Mouse (Mus musculus) erythroblast, embryonic 14.5 days (primary cell): Measurements from ENCODE around the gene Fam107b. TPM values are rescaled to one million over a fixed set of nuclear protein-coding genes. Genes with fewer than 3 reads are reported as not detected.

Experiments
- H3K27me3 ChIP-seq: 2 replicates; pipeline ENCODE4 v1.6.1; 2012; ENCODE audit warnings: inconsistent platforms; ENCODE audit not compliant: control insufficient read depth
- H3K36me3 ChIP-seq: 2 replicates; pipeline ENCODE4 v1.6.1; 2012; ENCODE audit warnings: mild to moderate bottlenecking, inconsistent platforms; ENCODE audit not compliant: control insufficient read depth
- H3K4me1 ChIP-seq: 2 replicates; pipeline ENCODE4 v1.6.1; 2012; ENCODE audit warnings: inconsistent platforms; ENCODE audit not compliant: control insufficient read depth
- H3K4me3 ChIP-seq: replicated peaks from 2 replicates; pipeline ENCODE3; 2012; ENCODE audit warnings: moderate library complexity, mild to moderate bottlenecking, inconsistent platforms
- H3K9me3 ChIP-seq: 2 replicates; pipeline ENCODE4 v1.6.1; 2012; ENCODE audit warnings: low read length, inconsistent platforms, mixed read lengths; ENCODE audit not compliant: control insufficient read depth
- GATA1 ChIP-seq: IDR thresholded peaks from 2 replicates; pipeline ENCODE4 v1.6.1; 2012; ENCODE audit warnings: low read length, inconsistent platforms, mixed read lengths
- TAL1 ChIP-seq: IDR thresholded peaks from 3 replicates; pipeline ENCODE4 v1.6.1; 2012; ENCODE audit warnings: low read length, inconsistent platforms, mixed read lengths
- polyA plus RNA-seq: library from polyadenylated mRNA; stranded (reverse); fragments of >175 nt; gene quantifications from 2 replicates; pipeline ENCODE4 v1.2.3, GENCODE M21; 2012

The Fam107b gene
- polyA plus RNA-seq: 0.39 and 0.90 TPM in 2 replicates

DNA sequence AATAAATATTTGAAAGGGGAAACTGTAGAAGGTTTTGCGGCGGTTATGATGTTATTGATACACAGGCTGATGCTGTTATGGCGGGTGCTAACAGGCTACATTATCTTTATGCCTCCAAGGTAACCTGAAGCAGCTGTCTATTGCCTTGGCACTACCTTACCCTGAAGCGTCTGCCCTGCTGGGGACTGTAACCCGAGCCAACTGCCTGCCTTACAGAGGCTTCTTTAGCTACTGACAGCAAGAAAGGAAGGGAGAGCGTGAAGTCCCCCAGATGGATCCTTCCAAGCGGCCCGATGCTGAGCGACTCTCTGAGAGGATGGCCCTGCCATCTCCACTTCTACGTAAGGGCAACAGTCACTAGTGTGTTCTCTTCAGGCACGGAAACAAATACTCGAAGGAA lies at the start of gene Fam107b:
Gene Fam107b, plus strand, starts transcription at position 303 of the 400 bp plus-strand sequence.
- no peak for TF ChIP-seq GATA1
- no peak for TF ChIP-seq TAL1
- Histone ChIP-seq H3K36me3 (no peaks in the 10 kb centered on the region), H3K4me1 (no peaks in the 10 kb centered on the region), H3K27me3 (no peaks in the 10 kb centered on the region), H3K9me3 (no peaks in the 10 kb centered on the region), H3K4me3 (no peak within 1 kb of the TSS)

DNA sequence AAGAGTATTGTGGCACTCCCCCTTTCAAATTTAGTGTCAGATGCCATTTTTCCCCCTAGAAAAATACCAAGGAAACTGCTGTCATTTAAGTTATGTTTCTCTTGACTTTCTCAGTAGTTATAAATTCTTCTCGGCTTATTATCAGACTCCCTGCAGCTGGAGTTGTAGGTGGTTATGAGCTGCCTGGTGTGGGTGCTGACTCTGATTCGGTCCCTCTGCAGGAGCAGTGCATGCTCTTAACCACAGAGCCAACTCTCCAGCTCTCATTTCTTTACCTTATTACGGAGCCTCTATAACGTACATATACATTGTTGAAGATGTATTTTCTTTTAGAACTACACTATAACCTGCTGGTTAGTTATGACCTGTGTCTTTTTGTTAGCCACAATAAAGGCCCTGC lies 47.7 kb upstream of the Fam107b start:
- H3K4me1 ChIP-seq: no peaks in the 10 kb centered on the region
- no peaks in the 10 kb centered on the region for H3K9me3 ChIP-seq
- no peaks in the 10 kb centered on the region for H3K27me3 ChIP-seq
- no peak overlapping the region for H3K4me3 ChIP-seq
- TF ChIP-seq GATA1 (no peak), TAL1 (no peak)
- no peaks in the 10 kb centered on the region for H3K36me3 ChIP-seq

DNA sequence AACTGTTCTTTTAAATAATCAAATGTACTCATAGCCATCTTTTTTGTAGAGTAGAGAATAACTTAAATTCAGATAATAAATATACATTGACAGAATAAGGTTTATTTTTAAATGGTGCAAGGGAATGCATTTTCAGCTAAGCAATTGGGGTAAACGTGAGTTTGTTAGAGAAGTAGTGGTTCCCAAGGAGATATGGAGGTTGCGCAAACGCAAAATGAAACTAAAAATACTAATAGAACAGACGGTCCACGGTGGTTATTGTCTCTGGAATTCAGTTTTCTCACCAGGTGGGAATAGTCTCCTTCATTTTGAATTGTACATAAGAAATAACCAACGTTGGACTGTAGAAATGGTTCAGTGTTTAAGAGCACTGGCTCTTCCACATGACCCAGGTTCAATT lies 44.0 kb upstream of the Fam107b start:
- TF ChIP-seq TAL1 (no peak), GATA1 (no peak)
- Histone ChIP-seq H3K4me1 (no peaks in the 10 kb centered on the region), H3K27me3 (no peaks in the 10 kb centered on the region), H3K9me3 (no peaks in the 10 kb centered on the region), H3K4me3 (no peak overlapping the region), H3K36me3 (no peaks in the 10 kb centered on the region)

DNA sequence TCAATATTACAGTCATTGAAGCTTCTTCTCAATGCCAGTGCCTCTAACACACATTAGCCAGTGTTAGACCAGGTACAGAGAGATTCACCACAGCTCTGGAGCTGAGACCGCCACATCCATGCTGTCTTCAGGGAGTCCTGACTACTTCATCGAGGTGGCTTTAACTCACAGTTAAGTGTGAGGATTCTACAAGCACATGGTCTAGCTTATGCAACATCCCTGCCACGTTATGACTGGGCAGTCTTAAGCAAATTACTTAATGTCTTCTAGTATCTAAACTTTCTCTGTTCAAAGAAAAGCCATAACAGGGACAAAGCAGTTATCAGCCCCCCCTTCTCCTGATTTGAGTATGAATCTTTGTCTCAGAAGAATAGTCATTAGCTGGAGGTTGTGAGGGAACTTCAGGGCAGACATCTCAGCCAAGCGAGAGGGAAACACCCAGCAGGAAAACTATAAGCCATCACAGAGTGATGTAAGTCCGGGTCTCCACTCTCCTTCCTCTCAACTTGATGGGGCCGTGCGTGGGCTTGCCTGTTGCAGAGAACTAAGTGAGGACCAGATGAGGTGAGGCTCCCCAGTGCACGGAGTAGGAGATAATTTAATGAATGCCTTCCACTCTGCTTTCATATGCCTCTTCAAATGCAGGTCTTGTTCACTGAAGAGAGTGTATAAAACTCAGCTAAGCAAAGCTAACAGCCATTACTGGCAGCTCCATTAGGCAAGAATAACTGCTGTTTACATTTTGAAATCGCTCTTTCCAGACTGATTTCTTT lies 28.8 kb upstream of the Fam107b start:
- TF ChIP-seq GATA1: no peak
- TF ChIP-seq TAL1: no peak
- Histone ChIP-seq H3K36me3 (no peaks in the 10 kb centered on the region), H3K9me3 (0 out of 2 replicates have a peak, but pooled peaks cover 2% of the 10 kb centered on the region), H3K27me3 (no peaks in the 10 kb centered on the region), H3K4me1 (no peaks in the 10 kb centered on the region; the same call in 1 of the 2 replicates), H3K4me3 (no peak overlapping the region)

DNA sequence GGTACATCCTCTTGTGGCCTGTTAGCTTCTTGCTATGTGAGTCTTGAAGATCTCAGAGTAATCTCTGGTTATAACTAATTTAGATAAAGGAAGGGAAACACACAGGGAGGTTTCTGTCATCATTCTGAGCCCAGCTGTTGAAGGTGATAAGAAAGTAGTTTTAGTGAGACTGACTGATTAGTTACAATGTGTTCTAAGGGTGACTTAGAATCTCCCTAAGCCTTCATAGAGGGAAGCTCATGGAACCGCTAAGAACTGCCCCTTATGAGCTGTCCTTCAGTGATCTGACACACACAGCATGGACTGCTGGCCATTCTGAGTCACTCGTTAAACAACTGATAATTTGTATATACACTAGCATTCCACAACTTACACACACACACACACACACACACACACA lies 24.2 kb upstream of the Fam107b start:
- Histone ChIP-seq H3K4me1 (no peaks in the 10 kb centered on the region; the same call in 1 of the 2 replicates), H3K4me3 (no peak overlapping the region), H3K27me3 (no peaks in the 10 kb centered on the region), H3K9me3 (0 out of 2 replicates have a peak, but pooled peaks cover 2% of the 10 kb centered on the region), H3K36me3 (no peaks in the 10 kb centered on the region)
- TF ChIP-seq TAL1: no peak
- TF ChIP-seq GATA1: no peak

DNA sequence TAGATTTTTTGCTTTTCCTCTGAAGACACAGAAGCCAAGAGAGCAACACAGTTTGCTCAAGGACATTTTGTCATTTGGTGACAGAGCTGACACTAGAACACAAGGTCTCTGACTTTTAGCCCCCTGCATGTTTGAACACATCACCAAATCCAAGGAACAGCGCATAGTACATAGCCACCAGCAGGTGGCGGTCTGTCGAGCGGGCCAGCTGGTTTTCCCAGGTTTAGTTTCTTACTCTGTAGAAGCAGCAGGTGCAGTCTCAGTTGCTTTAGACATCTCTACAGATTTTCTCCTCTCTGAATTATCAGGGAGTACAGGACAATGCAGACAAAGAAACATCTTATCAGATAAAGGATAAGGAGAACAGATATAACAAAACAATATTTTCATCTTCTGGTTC lies 23.7 kb upstream of the Fam107b start:
- no peak for TF ChIP-seq GATA1
- TF ChIP-seq TAL1: no peak
- Histone ChIP-seq H3K27me3 (no peaks in the 10 kb centered on the region), H3K4me3 (no peak overlapping the region), H3K9me3 (0 out of 2 replicates have a peak, but pooled peaks cover 2% of the 10 kb centered on the region), H3K36me3 (no peaks in the 10 kb centered on the region), H3K4me1 (no peaks in the 10 kb centered on the region; the same call in 1 of the 2 replicates)

DNA sequence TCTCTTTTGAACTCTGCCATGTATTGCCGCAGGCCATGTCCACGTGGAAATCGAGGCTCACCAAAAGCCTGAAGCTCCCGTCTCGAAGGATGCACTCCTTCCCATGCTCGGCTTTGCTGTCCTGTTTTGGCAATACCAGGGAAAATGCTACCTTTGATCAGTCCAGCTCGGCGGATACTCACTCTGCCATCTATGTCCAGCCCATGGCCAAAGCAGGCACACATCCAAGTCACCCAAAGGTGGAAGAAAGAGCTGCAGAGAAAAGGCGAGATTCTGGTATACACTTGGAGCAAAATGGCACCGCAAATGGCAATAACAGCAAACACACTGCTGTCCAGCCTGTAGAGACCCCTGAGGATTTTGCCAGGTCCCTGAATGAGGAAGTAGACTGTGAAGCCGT lies 318 bp downstream of the Fam107b start:
- TF ChIP-seq GATA1 (no peak), TAL1 (no peak)
- no peaks in the 10 kb centered on the region for H3K9me3 ChIP-seq
- no peaks in the 10 kb centered on the region for H3K4me1 ChIP-seq
- no peaks in the 10 kb centered on the region for H3K36me3 ChIP-seq
- H3K27me3 ChIP-seq: no peaks in the 10 kb centered on the region
- no peak overlapping the region for H3K4me3 ChIP-seq

DNA sequence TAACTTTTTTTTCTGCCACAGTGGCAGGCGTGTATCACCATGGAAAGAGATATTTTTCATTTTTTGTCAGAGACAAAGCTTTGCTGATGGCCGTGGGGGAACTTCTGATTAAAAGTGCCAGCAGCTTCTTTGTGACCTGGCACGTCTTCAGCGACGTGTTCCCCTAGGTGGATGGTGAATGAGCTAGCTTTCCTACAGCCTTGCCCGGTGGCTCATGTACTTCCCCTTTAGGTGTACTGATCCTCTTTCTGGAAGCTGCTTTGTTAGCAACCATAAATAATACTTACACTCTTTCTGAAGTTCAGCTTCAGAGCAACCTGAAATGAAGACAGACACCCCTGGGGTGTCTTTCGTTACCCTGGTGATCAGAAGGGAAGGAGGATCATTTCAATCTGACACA lies 3.6 kb downstream of the Fam107b start:
- no peak overlapping the region for H3K4me3 ChIP-seq
- no peaks in the 10 kb centered on the region for H3K9me3 ChIP-seq
- H3K4me1 ChIP-seq: no peaks in the 10 kb centered on the region
- TF ChIP-seq TAL1 (no peak), GATA1 (no peak)
- no peaks in the 10 kb centered on the region for H3K36me3 ChIP-seq
- no peaks in the 10 kb centered on the region for H3K27me3 ChIP-seq

DNA sequence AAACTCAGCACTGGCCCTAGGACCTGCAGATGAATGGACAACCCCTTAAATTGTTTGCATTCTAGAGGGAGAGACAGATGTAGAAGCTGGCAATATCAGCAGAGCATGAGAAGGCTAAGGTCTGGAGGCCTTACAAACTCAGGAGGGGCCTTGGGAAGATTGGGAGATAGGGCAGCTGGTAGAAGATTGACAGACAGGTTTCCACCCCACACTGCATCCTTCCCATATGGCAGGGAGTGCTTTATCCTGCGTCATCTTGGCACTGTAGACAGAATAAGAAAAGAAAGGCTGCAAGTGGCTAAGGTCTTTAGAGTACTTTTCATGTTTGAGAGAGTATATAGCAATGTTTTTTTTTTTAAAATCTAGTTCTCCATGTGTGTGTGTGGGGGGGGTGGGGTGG lies 4.9 kb downstream of the Fam107b start:
- TF ChIP-seq TAL1 (no peak), GATA1 (no peak)
- Histone ChIP-seq H3K27me3 (no peaks in the 10 kb centered on the region), H3K4me3 (no peak overlapping the region), H3K4me1 (no peaks in the 10 kb centered on the region), H3K9me3 (no peaks in the 10 kb centered on the region), H3K36me3 (no peaks in the 10 kb centered on the region)
